Mouse (Mus musculus): ENCODE data around the gene Chrnb1.

Gene Chrnb1

GRCm38 (mm10) chr11:69777504-69778257, 18.1 kb downstream of the Chrnb1 start:
- in situ Hi-C loops (cut with MboI; ENCODE audit: low sequenced_read_pairs): no loop called here

- in situ Hi-C loops (cut with MboI; ENCODE audit: low sequenced_read_pairs): no loop called here
Measured at GRCm38 (mm10) chr11:69776488-69776887, 19.3 kb downstream of the Chrnb1 start.

- in situ Hi-C loops (cut with MboI; ENCODE audit: low sequenced_read_pairs): no loop called here
Measured at GRCm38 (mm10) chr11:69775716-69776115, 20.0 kb downstream of the Chrnb1 start.

GRCm38 (mm10) chr11:69774961-69775360, 20.8 kb downstream of the Chrnb1 start:
- in situ Hi-C loops (cut with MboI; ENCODE audit: low sequenced_read_pairs): no loop called here

GRCm38 (mm10) chr11:69767625-69767909, 28.2 kb downstream of the Chrnb1 start:
- in situ Hi-C loops (cut with MboI; ENCODE audit: low sequenced_read_pairs): no loop called here

GRCm38 (mm10) chr11:69766872-69767624, 28.7 kb downstream of the Chrnb1 start:
- in situ Hi-C loops (cut with MboI; ENCODE audit: low sequenced_read_pairs): no loop called here

- in situ Hi-C loops (cut with MboI; ENCODE audit: low sequenced_read_pairs): no loop called here
Measured at GRCm38 (mm10) chr11:69766126-69766609, 29.6 kb downstream of the Chrnb1 start.

- in situ Hi-C loops (cut with MboI; ENCODE audit: low sequenced_read_pairs): no loop called here
Measured at GRCm38 (mm10) chr11:69765221-69766125, 30.3 kb downstream of the Chrnb1 start, which contains the start of gene Zbtb4. TSS of gene Zbtb4 (plus strand) at chr11:69765912.

GRCm38 (mm10) chr11:69763551-69763950, 32.2 kb downstream of the Chrnb1 start:
- in situ Hi-C loops (cut with MboI; ENCODE audit: low sequenced_read_pairs): no loop called here

- in situ Hi-C loops (cut with MboI; ENCODE audit: low sequenced_read_pairs): no loop called here
Measured at GRCm38 (mm10) chr11:69761868-69762267, 33.9 kb downstream of the Chrnb1 start, which contains the start of gene Slc35g3. TSS of gene Slc35g3 (minus strand) at chr11:69761968.

GRCm38 (mm10) chr11:69760901-69761200, 34.9 kb downstream of the Chrnb1 start:
- in situ Hi-C loops (cut with MboI; ENCODE audit: low sequenced_read_pairs): no loop called here

GRCm38 (mm10) chr11:69760160-69760900, 35.4 kb downstream of the Chrnb1 start:
- in situ Hi-C loops (cut with MboI; ENCODE audit: low sequenced_read_pairs): no loop called here

GRCm38 (mm10) chr11:69758971-69759721, 36.6 kb downstream of the Chrnb1 start:
- in situ Hi-C loops (cut with MboI; ENCODE audit: low sequenced_read_pairs): no loop called here

- in situ Hi-C loops (cut with MboI; ENCODE audit: low sequenced_read_pairs): no loop called here
Measured at GRCm38 (mm10) chr11:69758478-69758970, 37.2 kb downstream of the Chrnb1 start, which contains the start of gene Polr2a. TSS of gene Polr2a (minus strand) at chr11:69758637.

- in situ Hi-C loops (cut with MboI; ENCODE audit: low sequenced_read_pairs): no loop called here
Measured at GRCm38 (mm10) chr11:69758090-69758456, 37.7 kb downstream of the Chrnb1 start.

GRCm38 (mm10) chr11:69757303-69758089, 38.2 kb downstream of the Chrnb1 start:
- in situ Hi-C loops (cut with MboI; ENCODE audit: low sequenced_read_pairs): no loop called here

- in situ Hi-C loops (cut with MboI; ENCODE audit: low sequenced_read_pairs): no loop called here
Measured at GRCm38 (mm10) chr11:69754701-69755100, 41.0 kb downstream of the Chrnb1 start.

- in situ Hi-C loops (cut with MboI; ENCODE audit: low sequenced_read_pairs): no loop called here
Measured at GRCm38 (mm10) chr11:69754233-69754632, 41.5 kb downstream of the Chrnb1 start.

- in situ Hi-C loops (cut with MboI; ENCODE audit: low sequenced_read_pairs): no loop called here
Measured at GRCm38 (mm10) chr11:69752686-69753085, 43.1 kb downstream of the Chrnb1 start.
